Comparison of ENCODE assay signal across 20 mouse cellular contexts in the genomic region with DNA sequence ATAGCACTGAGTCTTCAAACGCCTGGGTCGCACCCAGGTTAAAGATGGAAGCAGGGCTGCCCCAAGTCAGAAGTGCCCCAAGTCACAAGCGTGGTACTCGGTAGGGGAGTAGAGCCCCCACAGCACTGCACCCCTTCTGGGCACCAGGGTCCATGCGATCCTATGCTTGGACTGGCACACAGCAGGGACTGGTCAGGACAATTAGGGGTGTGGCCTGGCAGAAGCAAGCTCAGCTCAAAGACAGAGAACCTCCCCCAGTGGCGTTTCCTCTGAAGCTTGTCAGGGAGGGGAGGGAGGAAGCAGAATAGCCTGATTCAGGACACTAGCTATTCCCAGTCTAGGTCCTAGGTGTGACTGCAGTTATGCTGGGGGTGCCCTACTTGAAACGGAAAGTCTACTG.
DNase-seq lines count a peak whose midpoint lies in the region; ATAC-seq and TF ChIP-seq lines count a peak whose summit lies in the region.
"Had no signal": no experiment of that assay in that cellular context is flagged by ENCODE, and none has a peak within 500 bp of the region (broad histone marks: within the 10 kb centered on the region; RNA-seq: fewer than 3 reads in every experiment).

No protein-coding gene starts in this region.

- no peak overlapping the region for H3K4me2 ChIP-seq in hindbrain, embryonic 13.5 days
- no peak overlapping the region for H3K4me2 ChIP-seq in hindbrain, embryonic 12.5 days (replicated peaks)
- no peak overlapping the region for H3K4me2 ChIP-seq in lung, embryonic 14.5 days
- H3K4me2 ChIP-seq: limb, embryonic 13.5 days; liver, embryonic 13.5 days had no signal

- H3K9me3 ChIP-seq in hindbrain, embryonic 13.5 days = no peaks in the 10 kb centered on the region
- no peaks in the 10 kb centered on the region for H3K9me3 ChIP-seq in hindbrain, embryonic 12.5 days (replicated peaks)
- no peaks in the 10 kb centered on the region for H3K9me3 ChIP-seq in lung, embryonic 14.5 days (ENCODE audit: low read depth, low read length)
- H3K9me3 ChIP-seq: limb, embryonic 13.5 days; liver, embryonic 13.5 days; midbrain, embryonic 10.5 days had no signal

- 0 out of 2 replicates have a peak, but pooled peaks cover 4% of the 10 kb centered on the region for H3K4me1 ChIP-seq in hindbrain, embryonic 13.5 days (replicated peaks)
- H3K4me1 ChIP-seq in hindbrain, embryonic 12.5 days = no peaks in the 10 kb centered on the region
- no peaks in the 10 kb centered on the region for H3K4me1 ChIP-seq in lung, embryonic 14.5 days (ENCODE audit: insufficient read depth)
- H3K4me1 ChIP-seq: liver, embryonic 13.5 days had no signal

- TF ChIP-seq CTCF in lung, embryonic 14.5 days (IDR thresholded peaks at IDR 0.05; ENCODE audit: low read depth) = no peak

- no peak overlapping the region for H3K27ac ChIP-seq in hindbrain, embryonic 13.5 days
- no peak overlapping the region for H3K27ac ChIP-seq in hindbrain, embryonic 12.5 days
- no peak overlapping the region for H3K27ac ChIP-seq in lung, embryonic 14.5 days (ENCODE audit: low read depth)
- H3K27ac ChIP-seq: limb, embryonic 13.5 days; liver, embryonic 13.5 days; midbrain, embryonic 10.5 days had no signal

- peak; percentile 24 for DNase-seq in adrenal gland, postnatal 10 days
- no peak for DNase-seq in adrenal gland, postnatal 36 days
- DNase-seq in lung, embryonic 14.5 days = peak; percentile 15
- DNase-seq in lung, postnatal 36 days = no peak
- peak; percentile 6 to 8 for DNase-seq in kidney, postnatal 36 days
- DNase-seq: cerebellum, adult 2 months; cerebellum, postnatal 36 days; gastrocnemius, postnatal 10 days; heart, adult 18-20 months; liver, embryonic 13.5 days; lung, postnatal 4 days; retina, postnatal 1 day; thymus, postnatal 25 days had no signal

- no peaks in the 10 kb centered on the region for H3K36me3 ChIP-seq in hindbrain, embryonic 13.5 days
- no peaks in the 10 kb centered on the region for H3K36me3 ChIP-seq in hindbrain, embryonic 12.5 days
- no peaks in the 10 kb centered on the region for H3K36me3 ChIP-seq in lung, embryonic 14.5 days (ENCODE audit: insufficient read depth)
- H3K36me3 ChIP-seq: limb, embryonic 13.5 days; liver, embryonic 13.5 days; midbrain, embryonic 10.5 days had no signal

- no peak overlapping the region for H3K9ac ChIP-seq in hindbrain, embryonic 13.5 days
- H3K9ac ChIP-seq in hindbrain, embryonic 12.5 days = no peak overlapping the region
- no peak overlapping the region for H3K9ac ChIP-seq in lung, embryonic 14.5 days
- H3K9ac ChIP-seq: limb, embryonic 13.5 days; liver, embryonic 13.5 days had no signal

- H3K4me3 ChIP-seq in hindbrain, embryonic 13.5 days = no peak overlapping the region
- no peak overlapping the region for H3K4me3 ChIP-seq in hindbrain, embryonic 12.5 days
- H3K4me3 ChIP-seq in lung, embryonic 14.5 days (ENCODE audit: low read depth, low read length) = no peak overlapping the region
- H3K4me3 ChIP-seq: limb, embryonic 13.5 days; liver, embryonic 13.5 days; midbrain, embryonic 10.5 days had no signal

- 0 out of 2 replicates have a peak, but pooled peaks have one; percentile 50 for ATAC-seq in hindbrain, embryonic 13.5 days (ENCODE audit: low FRiP score)
- ATAC-seq in hindbrain, embryonic 12.5 days (ENCODE audit: low FRiP score) = no peak
- ATAC-seq in lung, embryonic 14.5 days (ENCODE audit: insufficient read depth) = no peak
- ATAC-seq: CD4-positive, CD25-positive, alpha-beta regulatory T cell, adult 4 months; inflammation-experienced regulatory T-cells, adult 6 months; Patski had no signal

- H3K27me3 ChIP-seq in hindbrain, embryonic 13.5 days = no peaks in the 10 kb centered on the region
- no peaks in the 10 kb centered on the region for H3K27me3 ChIP-seq in hindbrain, embryonic 12.5 days
- H3K27me3 ChIP-seq in lung, embryonic 14.5 days (ENCODE audit: insufficient read depth, low read length) = no peaks in the 10 kb centered on the region
- H3K27me3 ChIP-seq: liver, embryonic 13.5 days; Patski had no signal

- WGBS in hindbrain, embryonic 13.5 days = 83% methylated on average over 6 of the region's 7 CpGs
- WGBS in hindbrain, embryonic 12.5 days = 69% methylated on average over 7 of the region's 7 CpGs
- 68% methylated on average over 7 of the region's 7 CpGs for WGBS in lung, embryonic 14.5 days

Comparison
In these comparisons a context has a peak if more than half of its experiments do, and no peak if none do; other contexts are left out.
1. DNase-seq: peak in adrenal gland, postnatal 10 days (single experiment), lung, embryonic 14.5 days (single experiment) and kidney, postnatal 36 days (2 of 2); none in adrenal gland, postnatal 36 days (0 of 2) and lung, postnatal 36 days (single experiment).